Mouse (Mus musculus) bone marrow macrophage, adult 2 months (primary cell): ENCODE measurements around the gene Cym.

Source experiments
- CTCF ChIP-seq: IDR thresholded peaks from 2 replicates; pipeline ENCODE4 v1.5.1; 2012; ENCODE audit warnings: low read depth, mild to moderate bottlenecking, low read length, moderate library complexity
- POLR2A ChIP-seq: IDR thresholded peaks from 2 replicates; pipeline ENCODE4 v1.6.1; 2012; ENCODE audit warnings: mild to moderate bottlenecking, low read depth, low read length, borderline replicate concordance

DNA sequence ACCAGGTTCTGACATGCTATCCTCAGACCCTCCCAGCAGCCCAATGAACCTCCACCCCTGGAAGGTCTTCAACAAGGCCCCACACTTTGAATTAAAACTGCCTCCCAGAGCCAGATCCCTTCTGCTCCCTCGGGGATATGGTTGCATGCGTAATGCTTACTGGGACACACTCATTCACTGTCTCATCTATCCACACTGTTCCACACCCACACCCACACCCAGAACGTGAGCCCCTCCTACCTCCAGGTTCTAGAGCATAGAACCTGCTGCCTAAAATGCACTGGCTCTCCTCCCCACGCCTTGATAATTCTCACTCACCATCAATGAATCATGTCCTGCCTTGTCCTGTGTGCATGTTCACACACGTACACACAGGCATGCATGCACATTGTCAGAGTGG is 6.9 kb downstream of the Cym start:
- TF ChIP-seq POLR2A = no peak
- TF ChIP-seq CTCF = no peak
